Mouse (Mus musculus) E14TG2a.4 (cell line): ENCODE results near the gene Tmem184a.

Source experiments
- CTCF ChIP-seq: conservative IDR thresholded peaks from 2 replicates; pipeline ENCODE4 v1.5.1; 2014; ENCODE audit warnings: low read length
- NANOG ChIP-seq: IDR thresholded peaks from 2 replicates; pipeline ENCODE4 v1.6.1; 2014; ENCODE audit warnings: borderline replicate concordance, low read length, mixed read lengths
- POU5F1 ChIP-seq: IDR thresholded peaks from 2 replicates; pipeline ENCODE4 v1.6.1; 2014; ENCODE audit warnings: low read length, borderline replicate concordance

- TF ChIP-seq CTCF: no peak
- no peak for TF ChIP-seq POU5F1
- no peak for TF ChIP-seq NANOG
Measured at GRCm38 (mm10) chr5:139830734-139831133, 11.0 kb upstream of the Tmem184a start.
